Mouse (Mus musculus): ENCODE data around the gene Plcxd3.
"Not testable (repeated sequence)": the region's sequence is repeated elsewhere in the genome, so short reads cannot be mapped to it uniquely, and the experiment has no call there.

Plcxd3 gene

GRCm38 (mm10) chr15:4533700-4534099, 158.4 kb downstream of the Plcxd3 start:
- no peak for DNase-seq (ENCODE audit: extremely low read depth, insufficient read length, low spot score)

- DNase-seq (ENCODE audit: extremely low read depth, insufficient read length, low spot score), result no peak
Observed at GRCm38 (mm10) chr15:4559121-4559520, 183.8 kb downstream of the Plcxd3 start.

- DNase-seq (ENCODE audit: extremely low read depth, insufficient read length, low spot score), result no peak
Observed at GRCm38 (mm10) chr15:4561431-4561970, 186.2 kb downstream of the Plcxd3 start.

- not testable (repeated sequence) for DNase-seq (ENCODE audit: extremely low read depth, insufficient read length, low spot score)
Observed at GRCm38 (mm10) chr15:4595521-4595920, 220.2 kb downstream of the Plcxd3 start.

GRCm38 (mm10) chr15:4598661-4599060, 223.4 kb downstream of the Plcxd3 start:
- not testable (repeated sequence) for DNase-seq (ENCODE audit: extremely low read depth, insufficient read length, low spot score)

- DNase-seq (ENCODE audit: extremely low read depth, insufficient read length, low spot score), result not testable (repeated sequence)
Observed at GRCm38 (mm10) chr15:4599331-4599730, 224.0 kb downstream of the Plcxd3 start.

- no peak for DNase-seq (ENCODE audit: extremely low read depth, insufficient read length, low spot score)
Observed at GRCm38 (mm10) chr15:4605630-4606029, 230.3 kb downstream of the Plcxd3 start.

Measured in 3134 (cell line).